Mouse (Mus musculus): ENCODE measurements at regions not wholly inside any gene's neighbourhood (a gene's known extent, or its start where the extent isn't known, plus 50 kb on each side); places are given as distances from the start of the nearest gene placed in this dataset.

GRCm38 (mm10) chr8:96680416-96681027 is 792.2 kb upstream of the Got2 start:
- DNase-seq, result no peak

- DNase-seq, result no peak
Observed at GRCm38 (mm10) chr8:96679510-96679909, 791.2 kb upstream of the Got2 start.

- peak; percentile 34 for DNase-seq
Observed at GRCm38 (mm10) chr8:96674703-96675102, 786.4 kb upstream of the Got2 start.

- no peak for DNase-seq
Observed at GRCm38 (mm10) chr8:96656495-96657279, 768.3 kb upstream of the Got2 start.

- no peak for DNase-seq
Observed at GRCm38 (mm10) chr8:96647743-96648142, 759.4 kb upstream of the Got2 start.
